Mouse (Mus musculus): ENCODE measurements at regions not wholly inside any gene's neighbourhood (a gene's known extent, or its start where the extent isn't known, plus 50 kb on each side); places are given as distances from the start of the nearest gene placed in this dataset.

GRCm38 (mm10) chr3:99709506-99709905 is 175.7 kb upstream of the Spag17 start:
- DNase-seq (ENCODE audit: extremely low spot score, low read depth, low spot score), result peak; percentile 64

DNA sequence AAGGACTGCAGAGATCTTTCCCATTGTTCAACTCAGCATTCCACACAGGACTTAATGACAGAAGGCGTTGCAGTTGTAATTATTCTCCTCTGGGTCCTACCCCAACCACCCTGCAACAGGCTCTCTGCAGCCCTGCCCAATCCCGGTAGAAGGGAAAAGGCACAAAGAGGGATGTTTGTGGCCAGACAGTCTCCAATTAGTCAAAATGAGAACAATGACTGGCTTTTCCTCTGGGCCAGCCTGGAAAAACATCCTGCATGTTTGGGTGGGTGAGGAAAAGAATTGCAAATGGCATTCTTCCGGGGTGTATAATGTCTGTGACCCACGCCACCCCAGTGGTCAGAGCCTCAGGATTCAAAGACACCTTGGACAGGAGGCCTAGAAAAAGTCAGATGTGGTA is 168.8 kb upstream of the Spag17 start:
- DNase-seq (ENCODE audit: extremely low spot score, low read depth, low spot score), result no peak

- DNase-seq (ENCODE audit: extremely low spot score, low read depth, low spot score), result no peak
Observed at GRCm38 (mm10) chr3:99738093-99738803, 147.0 kb upstream of the Spag17 start.

DNA sequence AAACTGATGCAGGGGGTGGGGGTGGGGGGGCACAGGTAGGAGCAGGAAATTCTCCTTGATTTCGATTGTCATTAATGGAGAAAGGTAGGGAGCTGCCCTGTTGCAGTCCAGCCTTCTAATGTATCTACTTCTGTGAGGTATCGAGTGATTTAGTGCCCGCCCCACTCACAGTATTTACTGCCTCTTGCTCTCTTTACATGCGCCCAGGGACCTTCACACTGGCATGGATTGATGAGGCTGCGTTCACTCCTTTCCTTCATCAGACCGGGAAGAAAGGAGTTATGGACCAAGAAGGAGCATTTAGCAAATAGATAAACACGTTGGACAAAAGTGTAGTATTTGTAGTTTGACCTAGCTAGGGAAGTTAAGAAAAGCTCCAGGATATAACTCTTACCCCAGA is 145.6 kb upstream of the Spag17 start:
- no peak for DNase-seq (ENCODE audit: extremely low spot score, low read depth, low spot score)

DNA sequence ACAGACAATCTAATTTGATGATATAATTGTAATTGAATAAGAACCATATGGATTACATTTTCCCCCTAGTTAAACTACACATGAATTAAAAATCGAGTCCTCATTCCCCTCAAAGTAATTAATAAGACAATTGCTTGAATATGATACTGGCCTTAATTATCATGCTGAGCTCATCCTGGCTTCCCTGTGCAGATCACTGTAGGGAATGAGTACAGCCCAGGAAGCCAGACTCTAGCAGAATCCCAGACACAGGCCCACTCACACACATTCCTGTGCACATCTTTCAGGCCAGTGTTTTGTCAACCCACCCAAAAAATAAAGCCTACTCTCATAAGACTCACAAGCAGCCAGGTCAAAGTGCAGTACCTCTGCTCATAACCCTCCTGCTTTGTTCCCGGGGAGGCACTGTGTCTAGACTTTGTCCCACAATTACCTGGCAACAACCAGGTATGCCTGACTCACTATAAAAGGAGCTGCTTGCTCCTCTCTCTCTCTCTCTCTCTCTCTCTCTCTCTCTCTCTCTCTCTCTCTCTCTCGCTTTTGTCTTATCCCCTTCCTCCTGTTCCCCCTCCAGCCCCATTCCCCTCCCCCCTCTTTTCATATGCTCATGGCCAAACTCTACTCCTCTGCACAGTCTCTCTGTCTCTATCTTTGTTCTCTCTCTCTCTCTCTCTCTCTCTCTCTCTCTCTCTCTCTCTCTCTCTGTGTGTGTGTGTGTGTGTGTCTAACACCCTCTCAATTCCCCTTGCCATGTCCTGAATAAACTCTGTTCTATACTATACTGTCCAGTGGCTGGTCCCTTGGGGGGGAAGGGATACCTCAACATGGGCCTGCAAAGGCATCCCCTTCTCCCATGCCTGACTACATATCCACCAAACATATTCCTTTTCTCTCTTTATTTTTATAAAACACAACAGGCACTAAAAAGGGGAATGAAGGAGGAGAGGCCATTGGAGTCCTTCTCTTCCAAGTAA is 143.7 kb upstream of the Spag17 start:
- DNase-seq (ENCODE audit: extremely low spot score, low read depth, low spot score), result no peak

- DNase-seq (ENCODE audit: extremely low spot score, low read depth, low spot score), result no peak
Observed at GRCm38 (mm10) chr3:99749725-99750124, 135.5 kb upstream of the Spag17 start.

DNA sequence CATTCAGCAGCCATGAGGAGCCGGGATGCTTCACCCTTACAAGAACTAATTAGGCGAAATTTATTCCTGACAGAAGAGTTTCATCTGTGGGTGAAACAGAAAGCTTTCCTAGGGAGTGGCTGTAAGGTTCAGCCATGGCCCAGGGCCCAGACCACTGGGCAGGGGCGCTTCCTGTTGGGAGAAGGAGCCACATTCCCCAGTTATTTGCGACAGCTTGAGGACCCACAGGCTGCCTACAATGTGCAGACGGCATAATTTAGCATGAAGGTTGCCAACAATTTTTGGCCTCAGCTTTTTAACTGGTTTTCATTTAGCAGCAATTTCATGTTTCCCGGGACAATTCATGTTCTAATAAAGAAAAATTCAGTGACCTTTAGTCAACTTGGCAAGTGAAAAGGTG is 106.7 kb upstream of the Spag17 start:
- no peak for DNase-seq (ENCODE audit: extremely low spot score, low read depth, low spot score)

DNA sequence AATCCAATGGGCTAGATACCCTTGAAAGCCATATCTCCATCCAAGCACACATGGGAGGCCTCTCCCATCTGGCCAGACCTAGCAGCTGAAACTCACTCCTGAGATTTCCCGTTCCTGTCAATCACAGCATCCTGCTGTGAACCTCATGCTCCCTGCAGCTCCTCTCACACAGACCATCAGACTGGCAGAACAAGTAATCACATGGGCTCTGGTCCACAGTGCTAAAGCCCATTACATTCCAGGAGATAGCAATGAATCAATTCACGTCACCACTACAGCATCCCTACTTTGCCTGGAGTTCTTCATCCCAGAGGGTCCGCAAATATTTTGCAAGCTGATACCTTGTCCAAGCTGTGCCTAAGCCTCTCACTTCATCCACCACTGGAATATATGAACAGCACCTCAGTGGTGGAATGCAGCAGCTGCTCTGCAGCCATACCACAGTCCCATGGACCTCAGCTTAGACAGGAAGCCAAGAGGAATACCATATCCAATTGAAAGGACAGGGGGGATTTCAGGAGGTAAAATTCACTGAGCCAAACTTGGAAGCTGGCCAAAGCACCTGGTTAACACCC is 99.2 kb upstream of the Spag17 start:
- no peak for DNase-seq (ENCODE audit: extremely low spot score, low read depth, low spot score)

- no peak for DNase-seq (ENCODE audit: extremely low spot score, low read depth, low spot score)
Observed at GRCm38 (mm10) chr3:99791316-99791715, 93.9 kb upstream of the Spag17 start.

- DNase-seq (ENCODE audit: extremely low spot score, low read depth, low spot score), result no peak
Observed at GRCm38 (mm10) chr3:99793622-99794021, 91.6 kb upstream of the Spag17 start.

DNA sequence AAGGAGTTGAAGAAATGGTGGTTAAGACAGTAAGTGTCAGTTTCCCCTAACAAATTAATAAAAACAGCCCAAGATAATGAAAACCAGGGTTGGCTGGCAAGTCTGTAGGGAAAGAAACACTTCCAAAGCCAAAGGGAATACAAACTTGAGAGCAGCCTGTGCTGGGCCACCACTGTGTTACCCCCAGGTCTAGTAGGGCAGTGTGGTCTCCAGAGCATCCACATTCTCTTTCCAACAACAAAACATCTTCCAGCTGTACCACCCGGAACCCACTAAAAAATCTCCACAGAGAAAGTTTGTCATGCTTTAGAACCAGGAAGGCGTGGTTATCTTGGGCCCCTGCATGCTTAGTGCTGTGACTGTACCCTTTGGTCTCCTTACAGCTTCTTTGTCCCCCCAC is 89.4 kb upstream of the Spag17 start:
- DNase-seq (ENCODE audit: extremely low spot score, low read depth, low spot score), result no peak

- no peak for DNase-seq (ENCODE audit: extremely low spot score, low read depth, low spot score)
Observed at GRCm38 (mm10) chr3:99797791-99798190, 87.4 kb upstream of the Spag17 start.

- DNase-seq (ENCODE audit: extremely low spot score, low read depth, low spot score), result peak; percentile 53
Observed at GRCm38 (mm10) chr3:99810532-99810931, 74.7 kb upstream of the Spag17 start.

DNA sequence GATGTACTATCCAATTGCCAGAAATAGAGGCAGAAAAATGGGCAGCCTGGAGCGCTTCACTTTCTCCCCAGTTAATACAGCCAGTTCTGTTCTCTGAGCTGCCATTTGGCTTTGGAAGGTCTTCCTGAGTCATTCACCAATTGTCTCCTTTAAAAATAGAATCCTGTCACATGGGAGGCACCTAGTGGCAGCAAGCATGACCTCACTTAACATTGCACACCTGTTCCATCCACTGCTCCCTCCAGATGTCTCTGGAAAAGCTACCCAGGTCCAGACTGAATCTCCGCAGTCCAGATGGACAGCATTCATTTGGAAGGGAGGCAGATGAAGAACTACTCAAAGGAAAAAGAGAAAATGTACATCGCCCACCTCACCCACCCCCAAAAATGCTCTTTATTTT is 73.9 kb upstream of the Spag17 start:
- no peak for DNase-seq (ENCODE audit: extremely low spot score, low read depth, low spot score)

- peak; percentile 84 for DNase-seq (ENCODE audit: extremely low spot score, low read depth, low spot score)
Observed at GRCm38 (mm10) chr3:99812836-99813235, 72.4 kb upstream of the Spag17 start.

GRCm38 (mm10) chr3:99815115-99815514 is 70.1 kb upstream of the Spag17 start:
- no peak for DNase-seq (ENCODE audit: extremely low spot score, low read depth, low spot score)

DNA sequence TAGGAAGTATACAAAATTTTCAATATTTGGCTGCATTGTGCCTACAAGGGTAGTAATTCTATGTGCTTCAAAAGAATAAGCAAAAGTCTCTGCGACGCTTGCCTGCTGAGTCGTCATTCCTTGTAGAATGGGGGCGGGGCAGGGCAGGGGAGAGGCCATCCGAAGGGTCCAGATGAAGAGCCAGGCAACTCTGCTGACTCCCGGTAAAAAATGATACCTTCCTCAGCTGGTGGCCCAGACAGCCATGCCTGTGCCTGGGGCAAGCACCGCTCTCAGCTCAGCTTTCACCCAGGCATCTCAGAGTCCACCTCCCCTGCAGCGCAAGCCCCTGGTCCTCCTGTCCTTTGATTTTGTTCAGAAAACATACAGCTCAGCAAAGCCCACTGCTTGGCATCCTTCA is 67.2 kb upstream of the Spag17 start:
- no peak for DNase-seq (ENCODE audit: extremely low spot score, low read depth, low spot score)

GRCm38 (mm10) chr3:99822735-99823134 is 62.5 kb upstream of the Spag17 start:
- DNase-seq (ENCODE audit: extremely low spot score, low read depth, low spot score), result no peak

- DNase-seq (ENCODE audit: extremely low spot score, low read depth, low spot score), result no peak
Observed at GRCm38 (mm10) chr3:99823256-99823655, 62.0 kb upstream of the Spag17 start.
